Mouse (Mus musculus) lung, postnatal 0 days (tissue): ENCODE results near the gene Ms4a18. TPM values are rescaled to one million over a fixed set of nuclear protein-coding genes. Genes with fewer than 3 reads are reported as not detected.

Experiments used
- ATAC-seq: fragments of 200-750 bp; cut with Nextera tagmentation; 2 replicates; pipeline ENCODE4 v1.8.0; 2017; ENCODE audit warnings: moderate library complexity
- DNase-seq: peaks from one replicate; pipeline ENCODE4 v3.0.0-alpha.2; 2016; ENCODE audit warnings: low spot score
- H3K27ac ChIP-seq: fragments of 300-500 bp; sonication (generic); 2 replicates; pipeline ENCODE4 v1.5.1; 2014; ENCODE audit warnings: antibody characterized with exemption, mild to moderate bottlenecking, low read length, mixed read lengths
- H3K27me3 ChIP-seq: fragments of 300-500 bp; sonication (generic); replicated peaks from 2 replicates; pipeline ENCODE4 v1.6.1; 2014; ENCODE audit warnings: low read length, mixed read lengths; ENCODE audit not compliant: insufficient read depth
- H3K36me3 ChIP-seq: fragments of 300-500 bp; sonication (generic); 2 replicates; pipeline ENCODE4 v1.6.1; 2014; ENCODE audit warnings: low read length, mixed read lengths; ENCODE audit not compliant: insufficient read depth
- H3K4me1 ChIP-seq: fragments of 300-500 bp; sonication (generic); 2 replicates; pipeline ENCODE4 v1.6.1; 2014; ENCODE audit warnings: antibody characterized with exemption, low read depth, low read length, mixed read lengths; ENCODE audit not compliant: insufficient read depth
- H3K4me2 ChIP-seq: fragments of 300-500 bp; sonication (generic); replicated peaks from 2 replicates; pipeline ENCODE4 v1.6.1; 2014; ENCODE audit warnings: low read depth, mild to moderate bottlenecking, low read length, moderate library complexity, mixed read lengths
- H3K4me3 ChIP-seq: fragments of 300-500 bp; sonication (generic); 2 replicates; pipeline ENCODE4 v1.5.1; 2014; ENCODE audit warnings: low read depth, low read length
- H3K9ac ChIP-seq: fragments of 300-500 bp; sonication (generic); replicated peaks from 2 replicates; pipeline ENCODE4 v1.6.1; 2014; ENCODE audit warnings: low read depth, mild to moderate bottlenecking
- H3K9me3 ChIP-seq: fragments of 300-500 bp; sonication (generic); 2 replicates; pipeline ENCODE4 v1.6.1; 2016; ENCODE audit warnings: low read length, mixed read lengths
- CTCF ChIP-seq: IDR thresholded peaks from 2 replicates; pipeline ENCODE4 v1.5.1; 2016; ENCODE audit warnings: antibody characterized with exemption, mild to moderate bottlenecking
- EP300 ChIP-seq: IDR thresholded peaks from 2 replicates; pipeline ENCODE4 v1.6.1; 2016; ENCODE audit warnings: antibody characterized with exemption, mild to moderate bottlenecking, control low read depth
- WGBS: fragments of 180-500 bp; shearing (Covaris S2); extraction: QIAGEN DNeasy Blood & Tissue Kit; methylation state at CpG from one replicate; pipeline ENCODE4 v1.1.7; 2014; 5-methylcytosine and 5-hydroxymethylcytosine counted together
- polyA plus RNA-seq: library from polyadenylated mRNA; unstranded; fragments of >200 nt; fragmentation: Nextera tagmentation; extraction: Ambion mirVana; gene quantifications from 2 replicates; pipeline ENCODE4 v1.2.1, GENCODE M21; 2015

Gene Ms4a18
- polyA plus RNA-seq, 1 experiment from 2014 or later: not detected

DNA sequence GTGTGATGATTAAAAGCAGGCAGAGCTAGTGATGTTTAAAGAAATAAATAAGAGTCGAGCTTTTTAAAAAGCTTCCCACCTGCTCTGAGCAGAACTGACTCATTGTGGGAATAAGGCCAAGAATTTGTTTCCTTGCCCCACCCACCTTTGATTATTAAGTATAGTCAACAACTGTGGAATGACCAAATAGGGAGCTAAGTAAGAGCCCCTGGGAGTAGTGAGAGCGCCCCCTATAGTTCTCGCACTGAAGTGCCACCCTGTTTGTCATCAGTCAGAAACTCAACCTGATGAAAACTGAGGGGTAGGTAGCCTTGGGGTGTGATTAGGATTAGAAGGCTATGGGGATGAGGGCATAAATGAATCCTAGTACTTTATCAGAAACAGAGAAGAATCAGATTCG, 41.5 kb downstream of the Ms4a18 start:
- Histone ChIP-seq H3K4me2 (no peak overlapping the region), H3K4me1 (no peaks in the 10 kb centered on the region; the same call in 1 of the 2 replicates), H3K4me3 (no peak overlapping the region), H3K27ac (no peak overlapping the region), H3K9me3 (no peaks in the 10 kb centered on the region), H3K27me3 (no peaks in the 10 kb centered on the region), H3K36me3 (no peaks in the 10 kb centered on the region), H3K9ac (no peak overlapping the region)
- peak; percentile 59 for TF ChIP-seq CTCF
- no peak for TF ChIP-seq EP300
- WGBS: 33% methylated on average over 4 of the region's 4 CpGs
- ATAC-seq: peak; percentile 5; the same call in 1 of the 2 replicates
- peak; percentile 75 for DNase-seq

- Histone ChIP-seq H3K36me3 (no peaks in the 10 kb centered on the region), H3K4me3 (no peak overlapping the region), H3K9ac (no peak overlapping the region), H3K27me3 (no peaks in the 10 kb centered on the region), H3K27ac (no peak overlapping the region), H3K9me3 (no peaks in the 10 kb centered on the region), H3K4me1 (no peaks in the 10 kb centered on the region; the same call in 1 of the 2 replicates), H3K4me2 (no peak overlapping the region)
- 68% methylated on average over 2 of the region's 2 CpGs for WGBS
- no peak for TF ChIP-seq EP300
- no peak for TF ChIP-seq CTCF
- no peak for DNase-seq
- ATAC-seq: no peak
Observed at GRCm38 (mm10) chr19:10975187-10975586, 42.6 kb downstream of the Ms4a18 start.

DNA sequence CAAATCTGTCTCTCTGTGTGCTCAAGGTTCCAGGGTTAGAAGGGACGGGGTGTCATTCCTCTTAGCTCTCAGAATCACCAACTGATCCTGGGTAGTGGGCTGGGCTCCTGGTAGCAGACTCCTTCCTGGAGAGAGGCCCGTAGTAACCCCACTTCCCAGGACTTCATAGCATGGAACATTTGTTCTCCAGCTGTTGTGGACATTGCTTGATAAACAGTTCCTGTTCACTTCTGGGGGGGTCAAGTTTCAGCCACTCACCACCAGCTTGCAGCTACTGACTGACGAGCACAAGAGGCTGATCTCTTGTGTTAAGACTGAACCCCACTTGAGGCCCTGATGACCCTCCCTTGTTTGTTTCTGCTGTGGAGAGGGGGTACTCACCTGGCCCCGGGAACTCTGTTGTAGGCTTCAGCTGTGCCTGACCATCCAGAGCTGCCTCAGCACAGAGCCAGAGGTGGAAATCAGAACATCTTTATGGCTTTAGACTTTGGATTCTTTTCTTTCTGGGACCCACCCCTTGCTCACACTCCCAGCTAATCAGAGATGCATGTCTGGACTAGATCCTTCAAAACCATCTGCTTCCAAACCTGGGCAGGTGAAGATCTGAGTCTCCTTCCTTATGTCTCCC, 43.5 kb downstream of the Ms4a18 start, which contains the start of gene Ms4a10:
Ms4a10 (minus strand) TSS at position 433 of the 628 bp plus-strand sequence.
- Histone ChIP-seq H3K4me2 (no peak within 1 kb of the TSS), H3K27me3 (no peaks in the 10 kb centered on the region), H3K4me1 (no peaks in the 10 kb centered on the region), H3K36me3 (no peaks in the 10 kb centered on the region), H3K4me3 (no peak within 1 kb of the TSS), H3K27ac (peak within 1 kb of the TSS; percentile 47; the same call in 1 of the 2 replicates), H3K9ac (no peak within 1 kb of the TSS), H3K9me3 (no peaks in the 10 kb centered on the region)
- TF ChIP-seq EP300: no peak
- no peak for TF ChIP-seq CTCF
- ATAC-seq: peak; percentile 76
- DNase-seq: peak; percentile 57
- 6% methylated on average over 4 of the region's 4 CpGs for WGBS

DNA sequence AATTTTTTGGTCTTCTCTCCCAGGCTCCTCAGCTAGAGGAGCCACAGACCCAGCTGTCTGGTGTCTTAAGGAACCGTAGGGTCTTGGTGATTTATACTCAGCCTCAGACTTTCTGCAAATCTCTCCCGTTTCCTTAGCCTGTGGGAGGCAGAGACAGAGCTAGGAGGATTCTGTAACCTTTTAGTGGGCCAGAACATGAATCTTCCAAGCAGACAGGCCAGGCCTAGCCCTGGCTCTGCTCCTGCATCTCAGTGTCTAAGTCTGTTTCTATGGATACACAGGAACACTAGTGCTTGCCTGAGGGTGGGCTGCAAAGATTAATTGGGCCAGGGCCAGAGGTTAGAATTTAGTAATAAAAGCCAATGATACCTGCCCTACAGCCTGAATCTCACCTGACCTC, 44.6 kb downstream of the Ms4a18 start:
- Histone ChIP-seq H3K9ac (no peak overlapping the region), H3K4me3 (no peak overlapping the region), H3K36me3 (no peaks in the 10 kb centered on the region), H3K27ac (no peak overlapping the region), H3K9me3 (no peaks in the 10 kb centered on the region), H3K27me3 (no peaks in the 10 kb centered on the region), H3K4me1 (no peaks in the 10 kb centered on the region), H3K4me2 (no peak overlapping the region)
- TF ChIP-seq EP300 (no peak), CTCF (no peak)
- ATAC-seq (no peak), DNase-seq (no peak)
- 65% methylated on average over 2 of the region's 2 CpGs for WGBS

DNA sequence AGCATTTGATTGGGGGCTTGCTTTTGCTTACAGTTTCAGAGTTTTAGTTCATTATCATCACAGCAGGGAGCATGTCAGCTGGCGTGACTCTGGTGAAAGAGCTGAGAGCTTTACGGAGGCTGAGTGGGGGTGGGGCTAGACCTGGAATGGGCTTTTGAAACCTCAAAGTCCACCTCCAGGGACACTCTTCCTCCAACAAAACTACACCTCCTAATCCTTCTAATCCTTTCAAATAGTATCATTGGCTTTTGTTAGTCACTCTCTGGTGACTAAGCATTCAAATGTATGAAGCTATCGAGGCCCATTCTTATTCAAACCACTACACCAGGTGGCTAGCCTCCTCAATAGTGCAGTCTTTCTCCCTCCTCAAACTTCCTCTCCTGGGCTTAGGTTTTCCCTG, 45.2 kb downstream of the Ms4a18 start:
- ATAC-seq (no peak), DNase-seq (no peak)
- H3K27me3 ChIP-seq: no peaks in the 10 kb centered on the region
- WGBS: 72% methylated on average over 3 of the region's 3 CpGs
- no peaks in the 10 kb centered on the region for H3K9me3 ChIP-seq
- H3K36me3 ChIP-seq: no peaks in the 10 kb centered on the region
- no peak overlapping the region for H3K4me3 ChIP-seq
- no peak overlapping the region for H3K4me2 ChIP-seq
- no peak overlapping the region for H3K9ac ChIP-seq
- no peak for TF ChIP-seq EP300
- TF ChIP-seq CTCF: no peak
- H3K4me1 ChIP-seq: no peaks in the 10 kb centered on the region
- no peak overlapping the region for H3K27ac ChIP-seq

DNA sequence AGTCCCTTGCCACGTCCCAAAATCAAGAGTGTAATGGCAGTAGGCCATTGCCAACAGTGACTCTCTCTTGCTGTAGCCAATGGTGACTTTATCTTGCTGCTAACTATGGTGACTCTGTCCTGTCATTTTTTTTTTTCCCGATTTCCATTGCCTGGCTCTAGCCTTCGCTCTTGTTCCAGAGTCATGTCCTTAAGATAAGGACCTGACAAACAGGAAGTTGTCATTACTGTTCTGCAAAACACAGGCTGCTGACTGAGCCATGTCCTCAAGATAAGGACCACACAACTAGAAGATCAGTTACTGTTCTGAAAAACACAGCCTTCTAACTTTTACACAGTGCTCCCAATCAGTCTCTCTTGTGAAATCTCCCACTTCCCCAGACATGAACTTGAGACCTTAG, 47.4 kb downstream of the Ms4a18 start:
- Histone ChIP-seq H3K9ac (no peak overlapping the region), H3K27me3 (no peaks in the 10 kb centered on the region), H3K27ac (no peak overlapping the region), H3K4me1 (no peaks in the 10 kb centered on the region), H3K9me3 (no peaks in the 10 kb centered on the region), H3K4me3 (no peak overlapping the region), H3K36me3 (no peaks in the 10 kb centered on the region), H3K4me2 (no peak overlapping the region)
- TF ChIP-seq CTCF: no peak
- no peak for TF ChIP-seq EP300
- DNase-seq: no peak
- 54% methylated on average over 3 of the region's 3 CpGs for WGBS
- ATAC-seq: no peak

DNA sequence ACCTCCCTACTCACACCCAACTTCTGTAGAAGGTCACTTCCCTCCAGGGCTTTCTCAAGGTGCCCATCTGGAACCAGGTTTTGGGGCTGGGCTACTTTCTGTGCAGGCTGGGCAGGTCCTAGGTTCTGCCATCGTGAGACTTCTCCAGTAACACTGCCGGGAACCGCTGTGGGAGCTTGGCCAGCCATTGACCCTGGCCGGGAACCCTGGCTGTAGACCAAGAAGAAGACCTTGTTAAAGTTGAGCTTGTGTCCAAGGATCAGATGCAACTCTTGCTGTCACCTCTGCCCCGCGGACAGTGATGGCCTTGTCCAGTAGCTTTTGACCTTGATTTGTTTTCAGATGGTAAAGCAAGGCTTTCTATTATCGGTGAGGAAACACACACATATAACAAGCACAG, 49.3 kb downstream of the Ms4a18 start:
- Histone ChIP-seq H3K9ac (no peak overlapping the region), H3K27me3 (no peaks in the 10 kb centered on the region), H3K36me3 (no peaks in the 10 kb centered on the region), H3K4me2 (no peak overlapping the region), H3K27ac (no peak overlapping the region), H3K9me3 (no peaks in the 10 kb centered on the region), H3K4me1 (no peaks in the 10 kb centered on the region), H3K4me3 (no peak overlapping the region)
- 69% methylated on average over 7 of the region's 7 CpGs for WGBS
- no peak for DNase-seq
- no peak for TF ChIP-seq EP300
- TF ChIP-seq CTCF: no peak
- no peak for ATAC-seq
